11 mouse cellular contexts compared by ENCODE assay signal in the genomic region with DNA sequence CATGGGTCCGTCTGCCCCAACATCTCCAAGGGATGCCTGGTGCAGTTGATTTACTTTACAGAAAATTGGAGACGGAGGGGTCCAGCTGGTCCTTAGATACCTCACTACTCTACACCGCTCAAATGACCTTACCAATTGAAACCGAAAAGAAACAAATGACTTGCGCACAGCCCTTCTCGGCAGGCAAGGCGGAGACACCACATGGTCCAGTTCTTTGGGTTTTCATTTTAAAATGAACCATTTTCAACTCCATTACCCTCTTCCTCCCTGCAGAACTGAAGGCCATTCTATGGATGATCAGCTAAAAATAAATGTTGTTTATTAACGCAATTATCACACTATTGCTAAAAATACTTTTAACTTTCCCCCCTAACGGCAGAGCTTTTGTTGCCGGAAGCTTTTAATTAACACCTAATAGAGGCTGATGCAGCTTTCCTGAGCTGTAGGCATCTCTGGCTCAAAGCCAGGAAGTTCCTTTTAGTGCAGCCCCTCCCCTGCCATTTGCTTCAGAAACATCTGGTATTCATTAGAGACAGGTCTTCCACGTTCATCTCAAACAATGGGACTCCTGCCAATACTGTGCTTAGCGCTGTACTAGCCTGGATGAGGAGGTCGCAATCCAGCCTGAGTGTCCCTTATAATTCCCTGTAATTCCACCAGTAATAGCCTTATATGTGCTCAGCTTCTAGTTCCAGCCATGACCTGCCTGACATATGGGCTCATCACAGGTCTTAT.
DNase-seq lines count a peak whose midpoint lies in the region; ATAC-seq and TF ChIP-seq lines count a peak whose summit lies in the region.
"Had no signal": no experiment of that assay in that cellular context is flagged by ENCODE, and none has a peak within 500 bp of the region (broad histone marks: within the 10 kb centered on the region; RNA-seq: fewer than 3 reads in every experiment).

No protein-coding gene starts in this region.

- no peaks in the 10 kb centered on the region for H3K9me3 ChIP-seq in forebrain, embryonic 15.5 days
- H3K9me3 ChIP-seq in forebrain, embryonic 12.5 days, result no peaks in the 10 kb centered on the region
- H3K9me3 ChIP-seq in midbrain, postnatal 0 days (ENCODE audit: low read length), result no peaks in the 10 kb centered on the region
- H3K9me3 ChIP-seq in midbrain, embryonic 11.5 days (ENCODE audit: control insufficient read depth, low read length), result no peaks in the 10 kb centered on the region
- H3K9me3 ChIP-seq in kidney, embryonic 15.5 days (replicated peaks), result no peaks in the 10 kb centered on the region

- no peak overlapping the region for H3K9ac ChIP-seq in forebrain, embryonic 15.5 days (replicated peaks)
- no peak overlapping the region for H3K9ac ChIP-seq in forebrain, embryonic 12.5 days
- no peak overlapping the region for H3K9ac ChIP-seq in midbrain, postnatal 0 days (replicated peaks; ENCODE audit: low read length, poor library complexity, severe bottlenecking)
- H3K9ac ChIP-seq in midbrain, embryonic 11.5 days (ENCODE audit: low read length), result no peak overlapping the region
- H3K9ac ChIP-seq in kidney, embryonic 15.5 days, result no peak overlapping the region

- ATAC-seq in forebrain, embryonic 15.5 days (replicated peaks), result 0 out of 2 replicates have a peak, but pooled peaks have one; percentile 32
- no peak for ATAC-seq in forebrain, embryonic 12.5 days (ENCODE audit: low FRiP score)
- no peak for ATAC-seq in midbrain, postnatal 0 days (ENCODE audit: low FRiP score)
- no peak for ATAC-seq in midbrain, embryonic 11.5 days (ENCODE audit: low FRiP score)
- no peak for ATAC-seq in kidney, embryonic 15.5 days (replicated peaks; ENCODE audit: low FRiP score)

- H3K4me1 ChIP-seq in forebrain, embryonic 15.5 days, result peaks cover 36% of the 10 kb centered on the region
- peaks cover 26% of the 10 kb centered on the region for H3K4me1 ChIP-seq in forebrain, embryonic 12.5 days
- no peaks in the 10 kb centered on the region for H3K4me1 ChIP-seq in midbrain, postnatal 0 days (ENCODE audit: insufficient read depth, low read length)
- H3K4me1 ChIP-seq in midbrain, embryonic 11.5 days (ENCODE audit: control insufficient read depth, insufficient read depth, low read length), result no peaks in the 10 kb centered on the region
- 0 out of 2 replicates have a peak, but pooled peaks cover 6% of the 10 kb centered on the region for H3K4me1 ChIP-seq in kidney, embryonic 15.5 days
- H3K4me1 ChIP-seq: megakaryocyte, embryonic 14.5 days had no signal

- H3K27ac ChIP-seq in forebrain, embryonic 15.5 days (replicated peaks), result no peak overlapping the region
- H3K27ac ChIP-seq in forebrain, embryonic 12.5 days, result no peak overlapping the region
- no peak overlapping the region for H3K27ac ChIP-seq in midbrain, postnatal 0 days (ENCODE audit: low read depth, low read length)
- H3K27ac ChIP-seq in midbrain, embryonic 11.5 days (ENCODE audit: low read depth, low read length), result no peak overlapping the region
- H3K27ac ChIP-seq in kidney, embryonic 15.5 days, result no peak overlapping the region

- no peaks in the 10 kb centered on the region for H3K36me3 ChIP-seq in forebrain, embryonic 15.5 days
- H3K36me3 ChIP-seq in forebrain, embryonic 12.5 days (replicated peaks), result no peaks in the 10 kb centered on the region
- no peaks in the 10 kb centered on the region for H3K36me3 ChIP-seq in midbrain, postnatal 0 days (ENCODE audit: insufficient read depth, low read length)
- H3K36me3 ChIP-seq in midbrain, embryonic 11.5 days (ENCODE audit: control insufficient read depth, insufficient read depth, low read length), result no peaks in the 10 kb centered on the region
- no peaks in the 10 kb centered on the region for H3K36me3 ChIP-seq in kidney, embryonic 15.5 days

- peaks cover 9% of the 10 kb centered on the region for H3K27me3 ChIP-seq in forebrain, embryonic 15.5 days
- H3K27me3 ChIP-seq in forebrain, embryonic 12.5 days, result peaks cover 54% of the 10 kb centered on the region
- H3K27me3 ChIP-seq in midbrain, postnatal 0 days (ENCODE audit: insufficient read depth, low read length), result 0 out of 2 replicates have a peak, but pooled peaks cover 5% of the 10 kb centered on the region
- H3K27me3 ChIP-seq in midbrain, embryonic 11.5 days (ENCODE audit: control insufficient read depth, insufficient read depth, low read length), result no peaks in the 10 kb centered on the region
- H3K27me3 ChIP-seq in kidney, embryonic 15.5 days, result no peaks in the 10 kb centered on the region

- intact Hi-C loops in left cerebral cortex, postnatal 10 days (cut with DNase I), result no loop called here

- peak; percentile 64 for DNase-seq in midbrain, postnatal 0 days (ENCODE audit: low spot score)
- DNase-seq in midbrain, embryonic 11.5 days (ENCODE audit: low spot score, missing footprints), result no peak
- DNase-seq in lung, postnatal 10 days, result peak; percentile 31
- no peak for DNase-seq in left cerebral cortex, postnatal 10 days (ENCODE audit: extremely low spot score in 1 of 2, low spot score in 2 of 2)
- no peak for DNase-seq in cerebellum, postnatal 25 days
- DNase-seq: cerebellum, adult 9-11 months; thymus, postnatal 36 days had no signal

- no peak overlapping the region for H3K4me3 ChIP-seq in forebrain, embryonic 15.5 days
- H3K4me3 ChIP-seq in forebrain, embryonic 12.5 days (replicated peaks), result no peak overlapping the region
- no peak overlapping the region for H3K4me3 ChIP-seq in midbrain, postnatal 0 days (ENCODE audit: low read depth, low read length)
- no peak overlapping the region for H3K4me3 ChIP-seq in midbrain, embryonic 11.5 days (ENCODE audit: low read depth, low read length)
- no peak overlapping the region for H3K4me3 ChIP-seq in kidney, embryonic 15.5 days (replicated peaks)
- H3K4me3 ChIP-seq: megakaryocyte, embryonic 14.5 days had no signal

- WGBS in forebrain, embryonic 15.5 days, result 23% methylated on average over 13 of the region's 13 CpGs
- WGBS in forebrain, embryonic 12.5 days, result 41% methylated on average over 13 of the region's 13 CpGs
- 57% methylated on average over 13 of the region's 13 CpGs for WGBS in midbrain, postnatal 0 days
- 68% methylated on average over 13 of the region's 13 CpGs for WGBS in midbrain, embryonic 11.5 days
- 34% methylated on average over 13 of the region's 13 CpGs for WGBS in kidney, embryonic 15.5 days

- no peak overlapping the region for H3K4me2 ChIP-seq in forebrain, embryonic 15.5 days (replicated peaks)
- no peak overlapping the region for H3K4me2 ChIP-seq in forebrain, embryonic 12.5 days
- H3K4me2 ChIP-seq in midbrain, postnatal 0 days (ENCODE audit: low read depth, low read length, poor library complexity, severe bottlenecking), result no peak overlapping the region
- H3K4me2 ChIP-seq in midbrain, embryonic 11.5 days, result no peak overlapping the region
- H3K4me2 ChIP-seq in kidney, embryonic 15.5 days, result no peak overlapping the region

- TF ChIP-seq CTCF in midbrain, postnatal 0 days (IDR thresholded peaks at IDR 0.05), result no peak

Comparison
In these comparisons a context has a peak if more than half of its experiments do, and no peak if none do; other contexts are left out.
1. DNase-seq: peak in midbrain, postnatal 0 days (single experiment) and lung, postnatal 10 days (single experiment); none in midbrain, embryonic 11.5 days (single experiment), left cerebral cortex, postnatal 10 days (0 of 2) and cerebellum, postnatal 25 days (0 of 2).